Mouse (Mus musculus) MEL (cell line): Measurements from ENCODE around the gene Icos. TPM values are rescaled to one million over a fixed set of nuclear protein-coding genes. Genes with fewer than 3 reads are reported as not detected.

Experiments
- DNase-seq: peaks from one replicate; pipeline ENCODE4 v3.0.0; 2011; ENCODE audit warnings: low read depth, low spot score
- H3K27ac ChIP-seq: 2 replicates; pipeline ENCODE4 v1.5.1; 2012; ENCODE audit warnings: low read depth, mild to moderate bottlenecking, control low read depth, low read length, moderate library complexity; ENCODE audit not compliant: control insufficient read depth
- H3K27me3 ChIP-seq, 2 experiments: fragments of 150-350 bp in 1 of 2; sonication (generic) in 1 of 2; 2 replicates each; pipeline ENCODE4 v1.6.1; 2012; ENCODE audit warnings: low read length in 2 of 2, mild to moderate bottlenecking in 2 of 2, improper control_type of control experiment in 1 of 2, moderate library complexity in 1 of 2; ENCODE audit not compliant: insufficient read depth in 2 of 2, control insufficient read depth in 1 of 2
- H3K36me3 ChIP-seq, 2 experiments: 2 replicates each; pipeline ENCODE4 v1.6.1; 2012 to 2014; ENCODE audit warnings: low read length in 2 of 2, improper control_type of control experiment in 1 of 2, inconsistent platforms in 1 of 2, mild to moderate bottlenecking in 1 of 2; ENCODE audit not compliant: insufficient read depth in 2 of 2, control insufficient read depth in 1 of 2
- H3K4me1 ChIP-seq, 2 experiments: fragments of 150-350 bp in 1 of 2; sonication (generic) in 1 of 2; 2 replicates each; pipeline ENCODE4 v1.6.1; 2012; ENCODE audit warnings: low read length in 2 of 2, improper control_type of control experiment in 1 of 2, mild to moderate bottlenecking in 1 of 2; ENCODE audit not compliant: insufficient read depth in 2 of 2, control insufficient read depth in 1 of 2
- H3K4me3 ChIP-seq, 2 experiments: fragments of 150-350 bp in 1 of 2; sonication (generic) in 1 of 2; 2 replicates each; pipeline ENCODE4 v1.5.1; 2012; ENCODE audit warnings: low read depth in 2 of 2, low read length in 2 of 2, mild to moderate bottlenecking in 2 of 2, moderate library complexity in 2 of 2, control low read depth in 1 of 2, improper control_type of control experiment in 1 of 2; ENCODE audit not compliant: control insufficient read depth in 1 of 2, insufficient read depth in 1 of 2
- H3K79me2 ChIP-seq: 2 replicates; pipeline ENCODE4 v1.6.1; 2012; ENCODE audit warnings: mild to moderate bottlenecking, low read length, moderate library complexity; ENCODE audit not compliant: control insufficient read depth, poor library complexity, insufficient read depth
- H3K9ac ChIP-seq: 2 replicates; pipeline ENCODE4 v1.6.1; 2012; ENCODE audit warnings: low read depth, mild to moderate bottlenecking, control low read depth, low read length, moderate library complexity; ENCODE audit not compliant: control insufficient read depth, poor library complexity, severe bottlenecking
- H3K9me3 ChIP-seq: fragments of 150-350 bp; sonication (generic); replicated peaks from 2 replicates; pipeline ENCODE4 v1.6.1; 2012; ENCODE audit warnings: mild to moderate bottlenecking, low read length, improper control_type of control experiment, moderate library complexity; ENCODE audit not compliant: insufficient read depth
- BHLHE40 ChIP-seq: IDR thresholded peaks from 2 replicates; pipeline ENCODE4 v1.6.1; 2012; ENCODE audit warnings: low read depth, mild to moderate bottlenecking, inconsistent platforms, low read length, improper control_type of control experiment, borderline replicate concordance
- CHD1 ChIP-seq: IDR thresholded peaks from 2 replicates; pipeline ENCODE4 v1.6.1; 2012; ENCODE audit warnings: low read depth, mild to moderate bottlenecking, inconsistent platforms, low read length, improper control_type of control experiment
- E2F4 ChIP-seq: IDR thresholded peaks from 2 replicates; pipeline ENCODE4 v1.6.1; 2011; ENCODE audit warnings: low read depth, low read length, improper control_type of control experiment, borderline replicate concordance
- ETS1 ChIP-seq: IDR thresholded peaks from 2 replicates; pipeline ENCODE4 v1.6.1; 2012; ENCODE audit warnings: low read depth, mild to moderate bottlenecking, inconsistent platforms, low read length, improper control_type of control experiment, moderate library complexity
- HCFC1 ChIP-seq: IDR thresholded peaks from 2 replicates; pipeline ENCODE4 v1.6.1; 2012; ENCODE audit warnings: low read depth, mild to moderate bottlenecking, inconsistent platforms, low read length, improper control_type of control experiment, moderate library complexity
- KAT2A ChIP-seq: conservative IDR thresholded peaks from 2 replicates; pipeline ENCODE4 v1.6.1; 2012; ENCODE audit warnings: low read depth, low read length, improper control_type of control experiment, inconsistent platforms
- MAFK ChIP-seq: IDR thresholded peaks from 2 replicates; pipeline ENCODE4 v1.6.1; 2011; ENCODE audit warnings: low read depth, mild to moderate bottlenecking, low read length, improper control_type of control experiment, borderline replicate concordance
- MEF2A ChIP-seq: IDR thresholded peaks from 2 replicates; pipeline ENCODE4 v1.6.1; 2014; ENCODE audit warnings: low read depth, mild to moderate bottlenecking, inconsistent platforms, low read length, improper control_type of control experiment; ENCODE audit not compliant: poor library complexity, insufficient replicate concordance, severe bottlenecking; ENCODE audit errors: extremely low read depth
- MYC ChIP-seq: IDR thresholded peaks from 2 replicates; pipeline ENCODE4 v1.6.1; 2011; ENCODE audit warnings: low read depth, mild to moderate bottlenecking, low read length, improper control_type of control experiment, moderate library complexity
- NELFE ChIP-seq: IDR thresholded peaks from 2 replicates; pipeline ENCODE4 v1.6.1; 2011; ENCODE audit warnings: low read depth, low read length, improper control_type of control experiment
- NRF1 ChIP-seq: IDR thresholded peaks from 2 replicates; pipeline ENCODE4 v1.6.1; 2014; ENCODE audit warnings: low read depth, mild to moderate bottlenecking, inconsistent platforms, low read length, improper control_type of control experiment, moderate library complexity; ENCODE audit not compliant: poor library complexity, insufficient read depth, severe bottlenecking
- POLR2AphosphoS2 ChIP-seq: IDR thresholded peaks from 2 replicates; pipeline ENCODE4 v1.6.1; 2011; ENCODE audit warnings: low read length, improper control_type of control experiment
- POLR2AphosphoS5 ChIP-seq: IDR thresholded peaks from 2 replicates; pipeline ENCODE4 v1.6.1; 2012; ENCODE audit warnings: low read depth, borderline replicate concordance, mild to moderate bottlenecking, inconsistent platforms, low read length, moderate library complexity, mixed read lengths
- RCOR1 ChIP-seq: IDR thresholded peaks from 2 replicates; pipeline ENCODE4 v1.6.1; 2012; ENCODE audit warnings: low read depth, mild to moderate bottlenecking, inconsistent platforms, low read length, improper control_type of control experiment
- SMC3 ChIP-seq: IDR thresholded peaks from 2 replicates; pipeline ENCODE4 v1.6.1; 2011; ENCODE audit warnings: low read depth, low read length, improper control_type of control experiment
- TAL1 ChIP-seq: IDR thresholded peaks from 2 replicates; pipeline ENCODE4 v1.6.1; 2012; ENCODE audit warnings: mild to moderate bottlenecking, inconsistent platforms, low read length, moderate library complexity, mixed read lengths
- TBP ChIP-seq: IDR thresholded peaks from 2 replicates; pipeline ENCODE4 v1.8.0; 2011; ENCODE audit warnings: low read depth, low read length, improper control_type of control experiment
- UBTF ChIP-seq: IDR thresholded peaks from 2 replicates; pipeline ENCODE4 v1.6.1; 2012; ENCODE audit warnings: low read depth, mild to moderate bottlenecking, inconsistent platforms, low read length, improper control_type of control experiment, moderate library complexity, borderline replicate concordance; ENCODE audit not compliant: insufficient read depth
- USF1 ChIP-seq: IDR thresholded peaks from 2 replicates; pipeline ENCODE4 v1.6.1; 2014; ENCODE audit warnings: low read depth, mild to moderate bottlenecking, inconsistent platforms, low read length, improper control_type of control experiment, moderate library complexity
- USF2 ChIP-seq, 2 experiments: IDR thresholded peaks; 2 replicates each; pipeline ENCODE4 v1.6.1; 2011 to 2012; ENCODE audit warnings: improper control_type of control experiment in 2 of 2, low read length in 2 of 2, borderline replicate concordance in 1 of 2, inconsistent platforms in 1 of 2, low read depth in 1 of 2, mild to moderate bottlenecking in 1 of 2; ENCODE audit not compliant: insufficient read depth in 1 of 2
- ZC3H11A ChIP-seq: IDR thresholded peaks from 2 replicates; pipeline ENCODE4 v1.6.1; 2012; ENCODE audit warnings: low read depth, mild to moderate bottlenecking, inconsistent platforms, low read length, improper control_type of control experiment
- ZMIZ1 ChIP-seq: IDR thresholded peaks from 2 replicates; pipeline ENCODE4 v1.6.1; 2012; ENCODE audit warnings: low read depth, mild to moderate bottlenecking, inconsistent platforms, low read length, improper control_type of control experiment, moderate library complexity
- polyA plus RNA-seq, 2 experiments: library from polyadenylated mRNA; stranded (reverse) in 1 of 2; unstranded in 1 of 2; fragments of >175 nt in 1 of 2; fragments of >200 nt in 1 of 2; gene quantifications; 2 replicates each; pipeline versions ENCODE4 v1.2.1 to v1.2.4; 2012; ENCODE audit warnings: low replicate concordance in 2 of 2, low read depth in 1 of 2; ENCODE audit not compliant: insufficient read length in 2 of 2, insufficient read depth in 1 of 2, missing spikeins in 1 of 2
- total RNA-seq: library from RNA; depleted of rRNA; stranded (reverse); fragments of 300-350 nt; gene quantifications from 2 replicates; pipeline ENCODE4 v1.2.3, GENCODE M21; 2012

Icos gene
- total and polyA plus RNA-seq, 3 experiments: not detected

DNA sequence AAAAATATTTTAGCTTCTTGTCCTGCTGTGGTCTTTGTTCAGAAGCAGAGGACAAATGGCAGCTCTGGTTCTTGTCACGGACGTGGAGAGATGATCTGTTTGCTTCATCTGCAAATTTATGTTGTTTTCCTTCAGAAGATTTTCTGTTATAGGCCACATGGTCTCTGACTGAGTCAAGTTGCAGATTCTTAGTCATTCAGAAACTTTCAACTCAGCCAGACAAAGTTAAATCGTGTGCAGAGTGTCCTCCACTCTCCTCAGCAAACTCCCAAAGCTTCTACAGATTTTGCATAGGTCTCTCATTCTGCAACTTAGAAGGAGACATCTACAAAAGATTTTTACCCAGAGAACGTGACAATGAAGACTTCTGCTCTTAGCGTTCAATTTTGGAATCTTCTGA lies 49.0 kb downstream of the Icos start:
- H3K9ac ChIP-seq: no peak overlapping the region
- H3K9me3 ChIP-seq: no peaks in the 10 kb centered on the region
- H3K79me2 ChIP-seq: no peaks in the 10 kb centered on the region
- TF ChIP-seq ZMIZ1 (no peak), NRF1 (no peak), MYC (no peak), BHLHE40 (no peak)
- TF ChIP-seq, all 39 proteins: peak for 0
- DNase-seq: no peak
- Histone ChIP-seq H3K4me3 (no peak overlapping the region), H3K27me3 (no peaks in the 10 kb centered on the region), H3K27ac (no peak overlapping the region), H3K36me3 (no peaks in the 10 kb centered on the region), H3K4me1 (no peaks in the 10 kb centered on the region)

DNA sequence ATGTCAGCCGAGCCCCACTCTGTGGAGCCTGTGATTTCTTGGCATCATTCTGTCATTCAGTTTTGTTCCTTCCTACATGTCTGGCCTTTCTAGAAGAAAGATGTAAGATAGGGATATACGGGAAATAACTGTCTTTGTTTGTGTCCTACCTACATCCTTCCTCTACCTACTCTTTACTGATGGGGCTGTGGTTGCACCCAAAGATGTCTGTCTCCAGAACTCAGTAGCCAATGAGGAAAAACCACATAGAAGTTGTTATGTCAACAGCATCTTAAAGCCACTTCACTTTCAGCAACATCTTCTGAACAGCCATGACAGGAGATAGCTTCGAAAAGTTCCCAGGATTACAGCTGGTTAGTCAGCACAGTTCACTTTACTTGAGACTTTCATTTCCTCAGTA lies 49.8 kb downstream of the Icos start:
- H3K9ac ChIP-seq: no peak overlapping the region
- DNase-seq: no peak
- no peaks in the 10 kb centered on the region for H3K9me3 ChIP-seq
- no peak overlapping the region for H3K4me3 ChIP-seq
- TF ChIP-seq SMC3 (no peak), ZC3H11A (no peak), NELFE (no peak), USF2 (IDR thresholded peaks at IDR 0.05; ENCODE audit: borderline replicate concordance in 1 of 2, insufficient read depth in 1 of 2, low read depth in 1 of 2, low read length in 2 of 2) (no peak), UBTF (no peak), TBP (no peak), MAFK (no peak), E2F4 (no peak), TAL1 (no peak), HCFC1 (no peak), BHLHE40 (no peak), USF1 (no peak), POLR2AphosphoS2 (no peak), KAT2A (no peak), ETS1 (no peak), RCOR1 (no peak), POLR2AphosphoS5 (no peak), MEF2A (no peak), CHD1 (no peak)
- no peak overlapping the region for H3K27ac ChIP-seq
- no peaks in the 10 kb centered on the region for H3K36me3 ChIP-seq
- no peaks in the 10 kb centered on the region for H3K27me3 ChIP-seq
- H3K79me2 ChIP-seq: no peaks in the 10 kb centered on the region
- H3K4me1 ChIP-seq: no peaks in the 10 kb centered on the region
